Mouse (Mus musculus): Measurements from ENCODE around the gene Btbd9. TPM values are rescaled to one million over a fixed set of nuclear protein-coding genes. Genes with fewer than 3 reads are reported as not detected.

Gene Btbd9
- polyA plus RNA-seq, 1 experiment = 21.3 TPM

DNA sequence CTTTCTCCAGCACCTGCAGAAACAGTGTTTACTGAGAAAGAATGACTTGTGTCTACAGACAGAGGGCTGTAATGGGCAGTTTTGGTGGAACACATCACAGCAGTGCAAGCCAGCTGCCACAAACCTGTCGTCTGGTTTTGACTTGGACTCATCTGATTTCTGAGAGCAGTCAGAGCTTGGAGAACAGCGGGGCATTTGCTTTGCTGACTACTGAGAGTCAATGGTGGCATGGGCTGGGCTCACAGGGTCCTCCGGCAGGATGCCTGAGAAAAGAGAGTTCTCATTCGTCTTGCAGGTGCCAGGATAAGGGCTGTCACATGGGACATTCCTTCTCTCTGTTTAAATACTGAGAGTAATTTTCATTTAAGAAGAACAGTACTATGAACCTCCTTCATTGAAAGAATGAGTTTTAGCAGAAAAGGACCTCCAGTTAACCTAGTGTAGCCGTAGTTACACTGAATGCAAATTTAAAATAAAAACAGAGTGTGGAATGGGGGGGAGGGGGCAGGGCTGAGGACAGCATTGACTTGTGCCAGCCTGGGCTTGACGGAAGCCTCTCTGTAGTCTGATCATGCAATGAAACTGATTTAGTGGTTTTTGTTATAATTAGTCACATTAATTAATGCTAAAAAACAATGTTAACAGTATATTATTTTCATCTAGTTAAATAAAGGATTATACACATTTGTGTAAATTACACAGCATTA is 122.0 kb downstream of the Btbd9 start:
- H3K79me2 ChIP-seq (ENCODE audit: control insufficient read depth, insufficient read depth) = no peaks in the 10 kb centered on the region
- no peak overlapping the region for H3K4me3 ChIP-seq
- no peak overlapping the region for H3ac ChIP-seq (ENCODE audit: control insufficient read depth, insufficient read length)
- no peak overlapping the region for H3K4me2 ChIP-seq (ENCODE audit: low read depth)
- H3K27me3 ChIP-seq (ENCODE audit: control insufficient read depth, insufficient read depth, insufficient read length) = no peaks in the 10 kb centered on the region
- no peaks in the 10 kb centered on the region for H3K36me3 ChIP-seq (ENCODE audit: control insufficient read depth, insufficient read depth)
- TF ChIP-seq MYOG (IDR thresholded peaks at IDR 0.05; ENCODE audit: control insufficient read depth in 1 of 3, insufficient read depth in 1 of 3, insufficient read length in 2 of 3, low read depth in 2 of 3) (no peak), TCF3 (IDR thresholded peaks at IDR 0.05; ENCODE audit: insufficient read length, low read depth) (no peak), TCF12 (IDR thresholded peaks at IDR 0.05; ENCODE audit: insufficient read depth, poor library complexity, severe bottlenecking) (no peak), CEBPB (IDR thresholded peaks at IDR 0.05; ENCODE audit: insufficient read depth, poor library complexity, severe bottlenecking) (no peak), REST (IDR thresholded peaks at IDR 0.05; ENCODE audit: insufficient read depth, insufficient read length) (no peak), POLR2A (IDR thresholded peaks at IDR 0.05; ENCODE audit: insufficient read length, low read depth) (no peak), POLR2AphosphoS2 (IDR thresholded peaks at IDR 0.05; ENCODE audit: insufficient read length, low read depth) (no peak)

DNA sequence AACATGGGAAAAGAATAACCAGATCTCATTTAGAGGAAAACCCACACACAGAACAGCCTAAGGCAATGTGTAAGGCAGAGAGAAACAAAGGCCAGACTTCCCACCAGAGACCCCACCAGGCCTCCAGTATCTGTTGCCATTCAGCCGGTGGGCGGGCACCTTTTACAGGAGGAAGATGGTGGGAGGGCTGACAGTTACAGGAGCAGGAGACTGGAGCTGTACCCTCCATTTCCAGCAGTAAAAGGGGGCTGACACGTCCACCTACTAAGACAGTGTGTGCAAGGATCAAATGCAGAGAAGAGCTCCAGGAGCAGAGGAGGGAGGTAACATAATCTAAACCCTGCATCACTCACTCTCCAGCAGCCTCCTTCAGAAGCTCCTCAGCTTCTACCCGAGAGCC is 123.0 kb downstream of the Btbd9 start:
- H3K4me3 ChIP-seq = no peak overlapping the region
- H3K36me3 ChIP-seq (ENCODE audit: control insufficient read depth, insufficient read depth) = no peaks in the 10 kb centered on the region
- H3ac ChIP-seq (ENCODE audit: control insufficient read depth, insufficient read length) = no peak overlapping the region
- no peaks in the 10 kb centered on the region for H3K27me3 ChIP-seq (ENCODE audit: control insufficient read depth, insufficient read depth, insufficient read length)
- H3K79me2 ChIP-seq (ENCODE audit: control insufficient read depth, insufficient read depth) = no peaks in the 10 kb centered on the region
- TF ChIP-seq MYOG (IDR thresholded peaks at IDR 0.05; ENCODE audit: control insufficient read depth in 1 of 3, insufficient read depth in 1 of 3, insufficient read length in 2 of 3, low read depth in 2 of 3) = no peak
- no peak for TF ChIP-seq TCF12 (IDR thresholded peaks at IDR 0.05; ENCODE audit: insufficient read depth, poor library complexity, severe bottlenecking)
- no peak for TF ChIP-seq SRF (IDR thresholded peaks at IDR 0.05; ENCODE audit: control insufficient read depth, insufficient read length, low read depth)
- no peak for TF ChIP-seq POLR2AphosphoS2 (IDR thresholded peaks at IDR 0.05; ENCODE audit: insufficient read length, low read depth)
- no peak for TF ChIP-seq POLR2A (IDR thresholded peaks at IDR 0.05; ENCODE audit: insufficient read length, low read depth)
- TF ChIP-seq TCF3 (IDR thresholded peaks at IDR 0.05; ENCODE audit: insufficient read length, low read depth) = no peak
- TF ChIP-seq E2F4 (IDR thresholded peaks at IDR 0.05; ENCODE audit: insufficient read depth) = no peak
- TF ChIP-seq CEBPB (IDR thresholded peaks at IDR 0.05; ENCODE audit: insufficient read depth, poor library complexity, severe bottlenecking) = no peak
- no peak for TF ChIP-seq MYOD1 (IDR thresholded peaks at IDR 0.05; ENCODE audit: control insufficient read depth in 1 of 3, insufficient read length in 2 of 3, low read depth in 2 of 3)
- TF ChIP-seq MAX (IDR thresholded peaks at IDR 0.05; ENCODE audit: low read depth) = no peak
- no peak overlapping the region for H3K4me2 ChIP-seq (ENCODE audit: low read depth)

DNA sequence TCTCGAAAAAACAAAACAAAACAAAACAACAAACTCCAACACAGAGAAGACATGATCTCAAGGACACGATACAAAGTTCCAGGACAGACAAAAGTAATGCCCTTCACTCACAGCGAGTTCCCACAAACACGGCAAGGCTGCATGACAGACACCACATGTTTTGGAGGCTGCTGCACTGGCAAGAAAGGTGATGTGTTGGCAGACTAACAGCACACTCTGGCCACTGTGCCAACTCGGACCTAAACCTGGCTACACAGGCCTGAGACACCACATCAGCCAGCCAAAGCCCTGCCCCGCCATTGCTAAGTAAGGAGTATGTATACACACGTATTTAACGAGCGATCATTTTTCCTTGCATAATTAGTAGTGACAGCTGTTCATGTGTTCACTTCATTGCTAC is 123.9 kb downstream of the Btbd9 start:
- no peaks in the 10 kb centered on the region for H3K27me3 ChIP-seq (ENCODE audit: control insufficient read depth, insufficient read depth, insufficient read length)
- no peaks in the 10 kb centered on the region for H3K36me3 ChIP-seq (ENCODE audit: control insufficient read depth, insufficient read depth)
- TF ChIP-seq POLR2AphosphoS2 (IDR thresholded peaks at IDR 0.05; ENCODE audit: insufficient read length, low read depth) (no peak), E2F4 (IDR thresholded peaks at IDR 0.05; ENCODE audit: insufficient read depth) (no peak), TCF3 (IDR thresholded peaks at IDR 0.05; ENCODE audit: insufficient read length, low read depth) (no peak), CEBPB (IDR thresholded peaks at IDR 0.05; ENCODE audit: insufficient read depth, poor library complexity, severe bottlenecking) (no peak), TCF12 (IDR thresholded peaks at IDR 0.05; ENCODE audit: insufficient read depth, poor library complexity, severe bottlenecking) (no peak), MAX (IDR thresholded peaks at IDR 0.05; ENCODE audit: low read depth) (no peak), SRF (IDR thresholded peaks at IDR 0.05; ENCODE audit: control insufficient read depth, insufficient read length, low read depth) (no peak), POLR2A (IDR thresholded peaks at IDR 0.05; ENCODE audit: insufficient read length, low read depth) (no peak), MYOD1 (IDR thresholded peaks at IDR 0.05; ENCODE audit: control insufficient read depth in 1 of 3, insufficient read length in 2 of 3, low read depth in 2 of 3) (no peak), USF1 (IDR thresholded peaks at IDR 0.05; ENCODE audit: low read depth) (no peak)
- no peaks in the 10 kb centered on the region for H3K79me2 ChIP-seq (ENCODE audit: control insufficient read depth, insufficient read depth)
- no peak overlapping the region for H3ac ChIP-seq (ENCODE audit: control insufficient read depth, insufficient read length)
- H3K4me2 ChIP-seq (ENCODE audit: low read depth) = no peak overlapping the region
- H3K4me3 ChIP-seq = no peak overlapping the region

DNA sequence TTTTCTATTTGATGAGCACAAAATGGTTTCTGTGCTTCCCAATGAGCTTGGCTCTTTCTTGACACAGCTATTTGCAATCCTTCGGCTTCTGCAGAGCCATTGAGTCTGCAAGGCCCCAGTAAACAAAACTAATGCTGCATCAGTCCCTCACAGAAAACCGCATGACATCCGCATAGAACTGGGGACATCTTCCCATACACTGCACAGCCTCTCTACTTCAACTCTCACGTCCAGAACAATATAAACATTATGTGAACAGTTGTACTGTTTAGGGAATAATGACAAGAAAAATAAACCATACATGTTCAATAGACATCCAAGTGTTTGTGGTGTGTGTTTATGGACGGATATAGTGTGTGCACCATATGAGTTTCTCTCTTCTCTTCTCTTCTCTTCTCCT is 127.7 kb downstream of the Btbd9 start:
- Histone ChIP-seq H3K36me3 (ENCODE audit: control insufficient read depth, insufficient read depth) (no peaks in the 10 kb centered on the region), H3K27me3 (ENCODE audit: control insufficient read depth, insufficient read depth, insufficient read length) (no peaks in the 10 kb centered on the region), H3K4me3 (no peak overlapping the region), H3K4me2 (ENCODE audit: low read depth) (no peak overlapping the region), H3ac (ENCODE audit: control insufficient read depth, insufficient read length) (no peak overlapping the region), H3K79me2 (ENCODE audit: control insufficient read depth, insufficient read depth) (no peaks in the 10 kb centered on the region)
- TF ChIP-seq SRF (IDR thresholded peaks at IDR 0.05; ENCODE audit: control insufficient read depth, insufficient read length, low read depth) = no peak
- no peak for TF ChIP-seq E2F4 (IDR thresholded peaks at IDR 0.05; ENCODE audit: insufficient read depth)
- TF ChIP-seq REST (IDR thresholded peaks at IDR 0.05; ENCODE audit: insufficient read depth, insufficient read length) = no peak
- no peak for TF ChIP-seq USF1 (IDR thresholded peaks at IDR 0.05; ENCODE audit: low read depth)
- TF ChIP-seq MYOG (IDR thresholded peaks at IDR 0.05; ENCODE audit: control insufficient read depth in 1 of 3, insufficient read depth in 1 of 3, insufficient read length in 2 of 3, low read depth in 2 of 3) = no peak
- TF ChIP-seq CEBPB (IDR thresholded peaks at IDR 0.05; ENCODE audit: insufficient read depth, poor library complexity, severe bottlenecking) = no peak
- TF ChIP-seq MAX (IDR thresholded peaks at IDR 0.05; ENCODE audit: low read depth) = no peak

DNA sequence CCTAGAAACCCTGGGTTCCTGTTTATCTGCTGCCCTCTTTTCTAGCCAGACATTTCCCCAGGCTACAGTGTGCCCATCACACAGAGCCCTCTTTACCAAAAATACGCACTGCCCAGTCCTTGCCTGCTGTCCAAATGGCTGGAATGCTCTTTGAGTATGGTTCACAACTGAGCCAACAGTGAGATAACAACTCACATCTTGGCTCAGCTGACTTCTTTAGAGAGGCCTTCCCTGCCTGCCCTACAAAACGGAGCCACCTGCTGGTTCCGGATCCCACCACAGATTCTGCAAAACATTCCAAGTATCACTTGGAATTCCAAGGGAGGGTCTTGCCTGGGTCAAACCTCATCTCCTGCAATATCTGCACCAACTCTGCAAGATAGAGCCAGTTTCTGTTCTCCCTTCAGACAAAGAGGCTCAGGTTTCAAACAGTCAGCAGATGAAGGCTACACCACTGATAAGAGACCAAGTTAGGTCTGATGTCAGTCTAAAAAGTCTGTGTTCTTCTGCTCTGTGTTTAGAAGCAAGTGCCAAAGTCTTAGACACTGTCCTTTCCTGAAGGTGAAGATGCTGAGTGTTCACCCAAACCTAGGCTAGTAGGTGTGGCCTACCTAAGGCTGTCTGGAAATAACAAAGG is 130.4 kb downstream of the Btbd9 start:
- H3K4me3 ChIP-seq = no peak overlapping the region
- H3K36me3 ChIP-seq (ENCODE audit: control insufficient read depth, insufficient read depth) = no peaks in the 10 kb centered on the region
- TF ChIP-seq USF1 (IDR thresholded peaks at IDR 0.05; ENCODE audit: low read depth) = no peak
- TF ChIP-seq SRF (IDR thresholded peaks at IDR 0.05; ENCODE audit: control insufficient read depth, insufficient read length, low read depth) = no peak
- TF ChIP-seq E2F4 (IDR thresholded peaks at IDR 0.05; ENCODE audit: insufficient read depth) = no peak
- TF ChIP-seq TCF12 (IDR thresholded peaks at IDR 0.05; ENCODE audit: insufficient read depth, poor library complexity, severe bottlenecking) = no peak
- no peak for TF ChIP-seq MAX (IDR thresholded peaks at IDR 0.05; ENCODE audit: low read depth)
- TF ChIP-seq CEBPB (IDR thresholded peaks at IDR 0.05; ENCODE audit: insufficient read depth, poor library complexity, severe bottlenecking) = no peak
- no peak for TF ChIP-seq TCF3 (IDR thresholded peaks at IDR 0.05; ENCODE audit: insufficient read length, low read depth)
- no peak for TF ChIP-seq POLR2AphosphoS2 (IDR thresholded peaks at IDR 0.05; ENCODE audit: insufficient read length, low read depth)
- no peak for TF ChIP-seq MYOG (IDR thresholded peaks at IDR 0.05; ENCODE audit: control insufficient read depth in 1 of 3, insufficient read depth in 1 of 3, insufficient read length in 2 of 3, low read depth in 2 of 3)
- TF ChIP-seq MYOD1 (IDR thresholded peaks at IDR 0.05; ENCODE audit: control insufficient read depth in 1 of 3, insufficient read length in 2 of 3, low read depth in 2 of 3) = no peak
- no peak for TF ChIP-seq REST (IDR thresholded peaks at IDR 0.05; ENCODE audit: insufficient read depth, insufficient read length)
- no peak for TF ChIP-seq POLR2A (IDR thresholded peaks at IDR 0.05; ENCODE audit: insufficient read length, low read depth)
- H3ac ChIP-seq (ENCODE audit: control insufficient read depth, insufficient read length) = no peak overlapping the region
- H3K4me2 ChIP-seq (ENCODE audit: low read depth) = no peak overlapping the region
- no peaks in the 10 kb centered on the region for H3K79me2 ChIP-seq (ENCODE audit: control insufficient read depth, insufficient read depth)
- H3K27me3 ChIP-seq (ENCODE audit: control insufficient read depth, insufficient read depth, insufficient read length) = no peaks in the 10 kb centered on the region
